Mouse (Mus musculus): ENCODE data around the gene Crisp2.

Gene Crisp2

GRCm38 (mm10) chr17:40716273-40716672 is 90.5 kb downstream of the Crisp2 start:
- DNase-seq (ENCODE audit: low spot score in 2 of 2): no peak
